Mouse (Mus musculus) WW6 (cell line): Measurements from ENCODE around the gene Tmem144.

ENCODE experiments used
- DNase-seq: peaks from one replicate; pipeline ENCODE4 v3.0.0-alpha.2; 2013; ENCODE audit warnings: low read depth, low spot score

The Tmem144 gene

GRCm38 (mm10) chr3:79852654-79853166, at the start of gene Tmem144:
Gene Tmem144 (minus strand): TSS chr3:79852773.
- DNase-seq: no peak

GRCm38 (mm10) chr3:79901734-79902133, 49.2 kb upstream of the Tmem144 start:
- DNase-seq: no peak

- DNase-seq: no peak
Observed at GRCm38 (mm10) chr3:79901321-79901720, 48.7 kb upstream of the Tmem144 start.

GRCm38 (mm10) chr3:79900502-79900901, 47.9 kb upstream of the Tmem144 start:
- no peak for DNase-seq

GRCm38 (mm10) chr3:79899906-79900305, 47.3 kb upstream of the Tmem144 start:
- DNase-seq: no peak

GRCm38 (mm10) chr3:79898514-79898913, 45.9 kb upstream of the Tmem144 start:
- no peak for DNase-seq

GRCm38 (mm10) chr3:79897534-79898370, 45.2 kb upstream of the Tmem144 start:
- DNase-seq: no peak

GRCm38 (mm10) chr3:79887966-79888365, 35.4 kb upstream of the Tmem144 start:
- no peak for DNase-seq

- DNase-seq: no peak
Observed at GRCm38 (mm10) chr3:79887161-79887855, 34.7 kb upstream of the Tmem144 start.

- no peak for DNase-seq
Observed at GRCm38 (mm10) chr3:79886357-79887091, 34.0 kb upstream of the Tmem144 start.

GRCm38 (mm10) chr3:79885686-79886356, 33.2 kb upstream of the Tmem144 start:
- DNase-seq: no peak

- DNase-seq: no peak
Observed at GRCm38 (mm10) chr3:79884761-79885189, 32.2 kb upstream of the Tmem144 start.

- no peak for DNase-seq
Observed at GRCm38 (mm10) chr3:79884305-79884704, 31.7 kb upstream of the Tmem144 start, which contains the start of gene Fam198b. Gene Fam198b (plus strand): TSS chr3:79884533.

GRCm38 (mm10) chr3:79883092-79883491, 30.5 kb upstream of the Tmem144 start:
- no peak for DNase-seq

GRCm38 (mm10) chr3:79881645-79882044, 29.1 kb upstream of the Tmem144 start:
- no peak for DNase-seq

- DNase-seq: no peak
Observed at GRCm38 (mm10) chr3:79879246-79879645, 26.7 kb upstream of the Tmem144 start.

- no peak for DNase-seq
Observed at GRCm38 (mm10) chr3:79878350-79878749, 25.8 kb upstream of the Tmem144 start.

GRCm38 (mm10) chr3:79875471-79875870, 22.9 kb upstream of the Tmem144 start:
- no peak for DNase-seq

- no peak for DNase-seq
Observed at GRCm38 (mm10) chr3:79867121-79867709, 14.6 kb upstream of the Tmem144 start.

- no peak for DNase-seq
Observed at GRCm38 (mm10) chr3:79866526-79866925, 14.0 kb upstream of the Tmem144 start.

- no peak for DNase-seq
Observed at GRCm38 (mm10) chr3:79866089-79866488, 13.5 kb upstream of the Tmem144 start.
